Mouse (Mus musculus) gastrocnemius, adult 18-20 months (tissue): Measurements from ENCODE around the gene Dlg2. TPM values are rescaled to one million over a fixed set of nuclear protein-coding genes. Genes with fewer than 3 reads are reported as not detected.

Experiments
- DNase-seq: peaks from one replicate; pipeline ENCODE4 v3.0.0; 2021; ENCODE audit warnings: low spot score
- total RNA-seq, 2 experiments: library from RNA; stranded (reverse); gene quantifications; 2 replicates each; pipeline ENCODE4 v1.2.3; 2021

Dlg2 gene
- total RNA-seq, 2 experiments from 2014 or later = 0.50 to 1.5 TPM

DNA sequence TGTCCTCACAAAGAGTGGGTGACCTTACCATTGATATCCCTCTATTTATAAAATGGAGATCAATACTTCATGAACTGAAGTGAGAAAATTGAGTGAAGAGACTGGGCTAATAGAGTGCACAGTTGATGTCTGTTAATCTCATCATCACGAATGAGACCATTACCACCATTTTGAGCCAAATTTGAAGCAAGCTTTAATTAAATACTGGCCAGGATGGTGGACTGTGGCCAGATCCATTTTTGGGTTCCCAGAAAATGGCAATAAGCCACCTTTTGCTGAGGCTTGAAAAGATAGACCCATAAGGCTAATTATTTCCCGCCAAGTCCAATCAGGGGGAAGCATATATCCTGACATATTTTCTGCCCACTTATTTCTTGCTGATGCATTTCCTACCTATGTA lies 1421.0 kb downstream of the Dlg2 start:
- no peak for DNase-seq

GRCm38 (mm10) chr7:91902503-91902902 lies 1426.0 kb downstream of the Dlg2 start:
- DNase-seq = no peak

DNA sequence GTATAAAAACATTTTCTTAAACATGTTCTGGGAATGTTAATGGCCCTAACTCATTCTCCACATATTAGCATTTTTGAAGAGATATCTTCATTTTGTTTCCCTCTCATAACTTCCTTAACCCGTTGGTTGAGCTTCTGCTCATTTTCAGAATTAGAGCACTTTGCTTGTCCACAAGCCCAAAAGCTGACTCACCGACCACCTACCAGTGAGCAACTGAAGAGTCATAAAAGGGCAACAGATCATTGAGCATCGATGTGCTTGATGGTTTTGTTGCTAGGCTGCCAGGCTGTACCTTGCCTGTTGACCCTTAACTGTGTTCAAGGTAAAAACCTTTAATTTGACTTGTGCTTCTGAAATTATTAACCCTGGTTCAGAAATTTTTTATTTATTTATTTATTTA lies 1440.3 kb downstream of the Dlg2 start:
- DNase-seq = no peak

GRCm38 (mm10) chr7:91919099-91919498 lies 1442.6 kb downstream of the Dlg2 start:
- DNase-seq = no peak

GRCm38 (mm10) chr7:91919738-91920137 lies 1443.3 kb downstream of the Dlg2 start:
- DNase-seq = no peak

GRCm38 (mm10) chr7:91934881-91935597 lies 1458.6 kb downstream of the Dlg2 start:
- DNase-seq = no peak

DNA sequence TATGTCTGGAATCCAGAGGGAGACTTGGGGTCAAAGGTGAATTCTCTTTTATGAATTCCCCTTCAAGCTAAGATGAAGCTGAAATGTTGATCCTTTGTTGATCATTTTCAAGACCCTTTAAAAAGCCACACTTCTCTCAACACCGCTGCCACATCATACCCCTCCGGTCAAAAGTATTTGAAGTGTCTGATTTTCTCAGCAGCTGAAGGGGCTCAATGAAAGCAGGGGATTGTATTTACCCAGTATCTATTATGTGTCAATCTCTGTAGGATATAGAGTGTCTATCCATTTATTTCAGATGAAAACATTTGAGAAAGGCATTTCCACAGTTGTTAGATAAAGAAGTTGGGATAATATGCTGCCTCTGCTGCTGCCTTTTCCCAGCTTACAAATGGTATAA lies 1459.7 kb downstream of the Dlg2 start:
- no peak for DNase-seq

- DNase-seq = no peak
Measured at GRCm38 (mm10) chr7:91943224-91943623, 1466.8 kb downstream of the Dlg2 start.

- DNase-seq = no peak
Measured at GRCm38 (mm10) chr7:91955584-91955983, 1479.1 kb downstream of the Dlg2 start.

DNA sequence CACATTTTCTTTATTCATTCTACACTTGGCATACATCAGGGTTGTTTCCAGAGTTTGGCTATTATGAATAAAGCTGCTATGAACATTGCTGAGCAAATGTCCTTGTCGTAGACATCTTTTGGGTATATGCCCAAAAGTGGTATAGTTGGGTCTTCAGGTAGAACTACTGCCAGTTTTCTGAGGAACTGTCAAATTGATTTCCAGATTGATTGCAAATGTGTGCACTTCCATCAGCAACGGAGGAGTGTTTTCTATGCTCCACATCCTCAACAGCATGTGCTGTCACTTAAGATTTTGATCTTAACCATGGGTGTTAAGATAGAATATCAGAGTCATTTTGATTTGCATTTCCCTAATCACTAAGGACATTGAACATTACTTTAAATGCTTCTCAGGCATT lies 1486.5 kb downstream of the Dlg2 start:
- DNase-seq = no peak

DNA sequence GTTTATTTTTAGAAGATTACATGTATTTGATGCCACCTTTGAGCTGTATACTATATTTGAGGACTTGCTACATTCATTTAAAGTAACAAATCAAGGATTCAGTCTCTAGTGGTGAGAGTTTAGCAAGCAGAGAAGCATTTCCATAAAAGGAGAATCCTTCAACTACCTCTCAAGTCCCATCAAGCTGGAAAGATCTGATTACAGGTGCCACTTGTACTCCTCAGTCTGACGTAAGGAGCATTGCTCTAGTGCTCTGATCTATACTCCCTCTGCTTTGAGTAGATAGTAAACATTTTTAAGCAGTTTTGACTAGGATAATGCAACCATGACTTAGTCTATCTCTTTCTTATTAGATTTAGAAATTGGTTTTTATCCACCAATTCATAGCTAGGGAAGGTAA lies 1496.5 kb downstream of the Dlg2 start:
- no peak for DNase-seq

DNA sequence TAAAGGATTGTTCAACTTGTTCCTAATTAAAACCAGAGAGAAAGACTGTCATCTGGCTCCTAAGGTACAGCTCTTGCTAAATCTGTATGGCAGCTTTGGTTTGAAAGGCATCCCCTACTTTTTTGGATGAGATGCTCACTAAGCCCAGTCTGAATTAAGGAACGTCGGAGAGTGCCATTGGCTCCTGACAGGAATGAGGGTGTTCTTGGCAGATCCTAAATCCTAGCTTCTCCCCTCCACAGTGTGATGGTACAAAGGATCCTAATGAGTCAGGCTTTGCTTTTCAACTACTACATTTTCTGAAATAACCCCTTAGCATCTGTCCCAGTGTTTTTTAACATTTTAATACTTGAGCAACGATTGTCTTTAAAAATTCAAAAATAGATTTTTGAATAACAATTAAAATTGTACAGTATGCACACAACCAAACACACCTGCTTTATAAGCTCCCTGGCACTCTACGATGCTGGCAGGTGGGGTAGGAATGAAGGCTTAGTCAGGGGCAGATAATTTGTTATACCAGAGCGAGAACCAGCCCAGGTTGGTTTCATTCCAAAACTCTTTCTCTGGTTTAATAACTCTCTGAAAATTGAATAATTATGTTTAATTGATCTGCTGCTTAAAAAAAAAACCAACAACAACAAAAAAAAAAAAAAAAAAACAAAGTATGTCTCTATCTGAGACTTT lies 1527.4 kb downstream of the Dlg2 start:
- DNase-seq = no peak

- DNase-seq = no peak
Measured at GRCm38 (mm10) chr7:92005681-92006425, 1529.4 kb downstream of the Dlg2 start.

- no peak for DNase-seq
Measured at GRCm38 (mm10) chr7:92008702-92009101, 1532.2 kb downstream of the Dlg2 start.

DNA sequence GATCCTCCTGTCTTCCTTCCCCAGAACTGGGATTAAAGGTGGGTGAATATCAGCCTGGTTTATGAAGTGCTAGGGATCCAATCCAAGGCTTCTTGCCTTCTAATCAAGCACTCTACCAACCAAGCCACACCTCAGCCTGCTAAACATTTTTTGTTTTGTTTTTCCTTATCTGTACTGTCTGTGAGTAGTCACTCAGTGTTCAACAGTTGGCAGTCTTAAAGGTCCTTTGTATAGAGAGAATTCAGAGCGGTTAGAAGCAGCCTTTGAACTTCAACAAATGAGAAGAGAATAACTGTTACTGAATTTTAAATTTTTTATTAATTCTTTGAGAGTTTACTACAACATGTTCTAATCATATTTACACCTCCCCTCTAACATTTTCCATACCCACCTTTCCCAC lies 1548.5 kb downstream of the Dlg2 start:
- no peak for DNase-seq

DNA sequence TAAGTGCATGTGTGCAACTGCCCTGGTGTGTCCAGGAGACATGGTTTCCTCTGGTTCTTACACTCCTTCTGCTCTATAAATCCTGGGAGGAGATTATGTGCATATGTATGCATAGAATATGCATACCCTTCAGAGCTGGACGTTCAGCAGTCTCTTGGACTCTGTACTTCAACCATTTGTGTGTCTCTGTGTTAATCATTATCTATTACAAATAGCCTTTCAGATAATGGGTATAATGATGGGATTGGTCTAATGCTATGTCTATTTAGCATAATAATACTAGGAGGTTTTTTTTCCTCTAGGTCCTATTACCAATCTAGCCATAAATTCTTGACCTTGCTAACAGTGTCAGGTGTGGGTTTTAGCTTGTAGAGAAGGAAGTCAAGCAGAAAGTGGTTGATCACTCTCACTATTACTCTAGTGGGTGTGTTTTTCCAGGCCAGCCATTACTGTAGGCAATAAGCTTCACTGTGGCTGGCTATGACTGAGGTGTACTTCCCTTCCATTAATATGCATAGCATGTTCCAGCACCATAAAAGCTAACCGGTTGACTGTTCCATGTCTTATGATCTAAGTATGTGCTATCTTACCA lies 1549.1 kb downstream of the Dlg2 start:
- DNase-seq = no peak

- no peak for DNase-seq
Measured at GRCm38 (mm10) chr7:92027049-92027448, 1550.6 kb downstream of the Dlg2 start.

DNA sequence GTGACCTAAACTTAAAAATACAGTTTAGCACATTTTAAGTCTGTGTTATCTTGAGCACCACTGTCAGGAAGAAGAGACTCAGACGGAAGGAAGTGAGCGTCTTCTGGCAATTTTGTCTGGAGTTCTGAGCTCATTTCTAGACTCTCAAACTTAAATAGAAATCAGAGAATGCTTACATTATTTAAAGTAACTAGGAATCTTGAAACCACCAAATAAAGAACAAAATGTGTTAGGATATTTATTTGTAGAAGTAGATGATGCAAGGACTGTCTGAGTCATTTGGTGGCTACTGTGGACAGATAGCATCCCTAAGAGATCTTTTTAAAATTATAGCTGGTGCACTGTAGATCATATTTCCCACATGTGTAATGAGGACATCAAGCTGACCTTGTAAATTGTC lies 1557.8 kb downstream of the Dlg2 start:
- no peak for DNase-seq

DNA sequence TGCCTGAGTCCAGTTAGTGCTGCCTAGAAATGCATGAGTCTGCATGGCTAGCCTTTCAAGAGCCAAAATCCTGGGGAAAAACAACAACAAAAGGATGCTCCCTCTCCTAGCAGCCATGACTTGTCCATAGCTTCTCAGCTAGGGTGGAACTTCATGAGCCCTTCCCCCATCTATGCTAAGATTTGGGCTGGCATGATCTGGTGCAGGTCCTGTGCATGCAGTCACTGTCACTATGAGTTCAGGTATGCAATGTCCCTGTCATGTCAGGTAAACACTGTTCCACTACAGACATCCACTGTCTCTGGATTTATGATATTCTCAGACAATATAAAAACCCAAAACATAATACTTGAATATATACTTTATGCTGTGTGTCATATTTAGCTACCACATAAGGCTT lies 1563.7 kb downstream of the Dlg2 start:
- no peak for DNase-seq

DNA sequence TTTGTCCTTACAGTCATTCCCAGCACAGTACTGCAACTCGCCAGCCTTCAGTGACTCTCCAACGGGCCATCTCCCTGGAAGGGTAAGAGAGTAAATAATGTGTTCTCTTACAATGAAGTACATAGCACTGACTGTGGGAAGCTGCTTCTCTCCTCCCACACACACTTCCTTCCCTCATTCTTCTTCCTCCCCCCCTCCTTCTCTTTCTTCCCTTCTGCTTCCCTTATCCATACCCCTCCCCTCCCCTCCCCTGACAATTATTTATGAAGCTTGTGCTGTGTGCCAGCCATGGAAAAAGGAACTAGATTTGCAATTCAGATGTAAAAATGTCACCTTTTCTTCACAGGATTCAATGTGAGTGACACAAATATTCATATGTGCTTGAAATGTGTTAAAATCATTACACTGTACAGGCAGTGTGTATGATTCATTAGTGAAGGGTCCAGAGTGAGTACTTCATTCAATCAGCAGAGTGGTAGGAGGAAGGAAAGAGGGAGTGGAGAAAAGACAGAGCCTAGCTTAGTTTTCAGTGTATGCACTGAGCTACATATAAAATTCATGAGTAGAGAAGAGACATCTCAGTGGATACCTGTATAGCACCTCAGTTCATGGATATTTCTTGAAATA lies 1564.4 kb downstream of the Dlg2 start:
- DNase-seq = no peak

- DNase-seq = no peak
Measured at GRCm38 (mm10) chr7:92044966-92045365, 1568.5 kb downstream of the Dlg2 start.

DNA sequence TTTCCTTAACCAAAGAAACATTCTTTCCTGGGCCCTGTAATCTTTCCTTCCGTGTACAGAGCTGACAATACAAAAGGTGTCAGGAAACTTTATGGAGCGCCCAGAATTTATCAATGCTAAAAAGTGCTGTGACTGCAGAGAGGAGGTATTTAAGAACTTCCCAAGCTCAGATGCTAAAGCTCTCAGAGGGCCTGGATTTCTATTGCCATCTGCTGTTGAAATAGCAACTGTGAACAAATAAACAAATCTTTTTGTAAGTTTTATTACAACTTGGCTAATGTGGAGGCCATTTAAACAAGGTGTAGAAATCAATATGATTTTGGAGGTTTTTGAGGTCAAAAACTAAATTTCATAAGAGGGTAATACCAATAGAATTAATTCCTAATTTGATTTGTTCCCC lies 1570.8 kb downstream of the Dlg2 start:
- DNase-seq = no peak
